Mouse (Mus musculus) stomach, embryonic 15.5 days (tissue): ENCODE measurements around the gene Jmjd8. TPM values are rescaled to one million over a fixed set of nuclear protein-coding genes. Genes with fewer than 3 reads are reported as not detected.

Experiments used
- ATAC-seq: fragments of 200-750 bp; cut with Nextera tagmentation; 2 replicates; pipeline ENCODE4 v1.8.0; 2017; ENCODE audit warnings: low read depth, moderate number of reproducible peaks, moderate TSS enrichment; ENCODE audit not compliant: insufficient read depth, low FRiP score
- H3K27ac ChIP-seq: fragments of 300-500 bp; sonication (generic); 2 replicates; pipeline ENCODE4 v1.5.1; 2015; ENCODE audit warnings: mild to moderate bottlenecking, inconsistent platforms
- H3K27me3 ChIP-seq: fragments of 300-500 bp; sonication (generic); replicated peaks from 2 replicates; pipeline ENCODE4 v1.6.1; 2015; ENCODE audit warnings: inconsistent platforms
- H3K36me3 ChIP-seq: fragments of 300-500 bp; sonication (generic); 2 replicates; pipeline ENCODE4 v1.6.1; 2015; ENCODE audit warnings: inconsistent platforms
- H3K4me1 ChIP-seq: fragments of 300-500 bp; sonication (generic); 2 replicates; pipeline ENCODE4 v1.6.1; 2015; ENCODE audit warnings: inconsistent platforms
- H3K4me2 ChIP-seq: fragments of 300-500 bp; sonication (generic); 2 replicates; pipeline ENCODE4 v1.6.1; 2015; ENCODE audit warnings: mild to moderate bottlenecking, inconsistent platforms
- H3K4me3 ChIP-seq: fragments of 300-500 bp; sonication (generic); replicated peaks from 2 replicates; pipeline ENCODE4 v1.5.1; 2015; ENCODE audit warnings: inconsistent platforms
- H3K9ac ChIP-seq: fragments of 300-500 bp; sonication (generic); 2 replicates; pipeline ENCODE4 v1.6.1; 2015; ENCODE audit warnings: inconsistent platforms
- H3K9me3 ChIP-seq: fragments of 300-500 bp; sonication (generic); 2 replicates; pipeline ENCODE4 v1.6.1; 2016; ENCODE audit warnings: inconsistent platforms
- WGBS: fragments of 180-500 bp; shearing (Covaris S2); methylation state at CpG from one replicate; pipeline ENCODE4 v1.1.7; 2015; 5-methylcytosine and 5-hydroxymethylcytosine counted together
- microRNA-seq: library from miRNA; unstranded; fragments of <30 nt; microRNA quantifications from one replicate; pipeline ENCODE4, GENCODE M21; 2016
- polyA plus RNA-seq: library from polyadenylated mRNA; unstranded; fragments of >200 nt; fragmentation: Nextera tagmentation; extraction: Ambion mirVana; gene quantifications from 2 replicates; pipeline ENCODE4 v1.2.1, GENCODE M21; 2015

Gene Jmjd8
- polyA plus RNA-seq, 1 experiment from 2014 or later, result 50.5 TPM

- 59% methylated on average over 10 of the region's 10 CpGs for WGBS
- Histone ChIP-seq H3K9me3 (no peaks in the 10 kb centered on the region), H3K4me1 (peaks cover 36% of the 10 kb centered on the region), H3K36me3 (no peaks in the 10 kb centered on the region; the same call in 1 of the 2 replicates), H3K9ac (no peak overlapping the region), H3K27me3 (no peaks in the 10 kb centered on the region), H3K27ac (no peak overlapping the region; the same call in 1 of the 2 replicates), H3K4me3 (peak overlapping the region; percentile 88), H3K4me2 (peak overlapping the region; percentile 82)
- ATAC-seq, result no peak
Measured at GRCm38 (mm10) chr17:25876347-25876915, 47.8 kb downstream of the Jmjd8 start.

GRCm38 (mm10) chr17:25877025-25877424 lies 48.4 kb downstream of the Jmjd8 start:
- no peak overlapping the region for H3K27ac ChIP-seq
- 90% methylated on average over 3 of the region's 3 CpGs for WGBS
- no peaks in the 10 kb centered on the region for H3K27me3 ChIP-seq
- H3K4me3 ChIP-seq, result no peak overlapping the region
- H3K36me3 ChIP-seq, result no peaks in the 10 kb centered on the region; the same call in 1 of the 2 replicates
- no peak overlapping the region for H3K4me2 ChIP-seq
- no peak overlapping the region for H3K9ac ChIP-seq
- no peak for ATAC-seq
- H3K4me1 ChIP-seq, result peaks cover 36% of the 10 kb centered on the region
- H3K9me3 ChIP-seq, result no peaks in the 10 kb centered on the region

- Histone ChIP-seq H3K4me3 (no peak overlapping the region), H3K36me3 (peaks cover 3% of the 10 kb centered on the region; the same call in 1 of the 2 replicates), H3K4me1 (peaks cover 36% of the 10 kb centered on the region), H3K9me3 (no peaks in the 10 kb centered on the region), H3K27me3 (no peaks in the 10 kb centered on the region), H3K27ac (no peak overlapping the region), H3K9ac (no peak overlapping the region), H3K4me2 (no peak overlapping the region)
- no peak for ATAC-seq
- WGBS, result 94% methylated on average over 32 of the region's 32 CpGs
Measured at GRCm38 (mm10) chr17:25877741-25878610, 49.3 kb downstream of the Jmjd8 start.

GRCm38 (mm10) chr17:25878611-25879180 lies 50.0 kb downstream of the Jmjd8 start:
- Histone ChIP-seq H3K36me3 (peaks cover 7% of the 10 kb centered on the region), H3K27ac (no peak overlapping the region), H3K4me3 (no peak overlapping the region), H3K4me1 (peaks cover 36% of the 10 kb centered on the region), H3K9ac (no peak overlapping the region), H3K9me3 (no peaks in the 10 kb centered on the region), H3K4me2 (no peak overlapping the region), H3K27me3 (no peaks in the 10 kb centered on the region)
- ATAC-seq, result no peak
- 92% methylated on average over 19 of the region's 19 CpGs for WGBS

- H3K27me3 ChIP-seq, result no peaks in the 10 kb centered on the region
- H3K4me2 ChIP-seq, result no peak overlapping the region
- no peak overlapping the region for H3K9ac ChIP-seq
- ATAC-seq, result no peak
- 53% methylated on average over 4 of the region's 4 CpGs for WGBS
- peaks cover 32% of the 10 kb centered on the region for H3K4me1 ChIP-seq
- H3K9me3 ChIP-seq, result no peaks in the 10 kb centered on the region
- peaks cover 13% of the 10 kb centered on the region for H3K36me3 ChIP-seq
- no peak overlapping the region for H3K27ac ChIP-seq
- H3K4me3 ChIP-seq, result no peak overlapping the region
Measured at GRCm38 (mm10) chr17:25879261-25879660, 50.6 kb downstream of the Jmjd8 start.

DNA sequence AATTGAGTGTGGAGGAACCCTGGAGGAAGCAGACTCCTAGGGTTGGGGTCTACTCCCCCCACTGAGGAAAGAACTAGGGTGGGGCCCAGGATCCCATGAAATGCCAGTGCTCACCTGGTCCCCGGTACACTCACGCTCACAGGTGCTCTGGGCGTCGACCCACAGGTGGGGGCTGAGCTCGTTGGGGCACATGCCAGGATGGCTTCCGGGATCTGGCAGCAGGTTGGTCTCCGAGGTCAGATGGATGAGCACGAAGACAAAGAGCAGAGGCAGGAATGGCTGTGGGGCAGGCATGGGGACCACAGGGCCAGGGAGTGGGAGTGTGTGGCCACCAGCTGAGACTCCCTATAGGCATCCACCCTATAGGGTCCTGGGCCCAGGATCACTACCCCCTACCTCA lies 51.1 kb downstream of the Jmjd8 start:
- WGBS, result 75% methylated on average over 8 of the region's 8 CpGs
- no peak overlapping the region for H3K4me3 ChIP-seq
- no peak overlapping the region for H3K27ac ChIP-seq
- no peak overlapping the region for H3K4me2 ChIP-seq
- H3K27me3 ChIP-seq, result no peaks in the 10 kb centered on the region
- H3K36me3 ChIP-seq, result peaks cover 17% of the 10 kb centered on the region
- no peaks in the 10 kb centered on the region for H3K9me3 ChIP-seq
- H3K4me1 ChIP-seq, result peaks cover 31% of the 10 kb centered on the region
- ATAC-seq, result no peak
- H3K9ac ChIP-seq, result no peak overlapping the region

DNA sequence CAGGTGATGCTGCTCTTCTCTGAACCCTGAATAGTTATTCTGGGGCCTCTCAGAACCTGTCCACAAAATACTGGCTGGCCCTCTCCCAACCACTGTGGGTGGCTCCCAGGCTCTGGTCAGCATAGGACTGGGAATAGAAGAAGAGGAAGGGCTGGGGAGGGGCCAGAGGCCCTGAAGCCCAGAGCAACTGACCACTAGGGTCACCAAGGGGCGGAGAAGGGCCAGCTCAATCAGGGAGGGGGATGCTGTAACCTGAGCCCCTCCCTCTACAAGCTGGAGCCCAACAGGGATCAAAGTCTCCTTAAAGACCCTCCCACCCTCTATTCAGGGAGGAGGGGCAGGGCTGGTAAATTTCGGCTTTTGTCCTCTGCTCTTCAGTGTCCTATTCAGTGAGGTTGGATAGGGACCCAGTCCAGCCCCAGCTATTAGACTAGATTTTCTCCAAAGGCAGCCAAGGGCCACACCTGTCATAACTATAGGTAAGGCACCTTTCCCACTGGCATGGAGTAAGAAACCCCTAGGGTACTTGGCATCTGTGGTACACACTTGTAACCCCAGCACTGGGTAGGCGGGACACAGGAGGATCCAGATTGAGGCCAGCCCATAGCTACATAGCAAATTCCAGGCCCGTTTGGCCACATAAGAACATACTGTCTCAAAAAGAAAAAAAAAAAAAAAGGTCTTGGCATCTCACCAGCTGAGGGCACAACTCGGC lies 51.7 kb downstream of the Jmjd8 start, which contains the start of gene Wfikkn1:
Gene Wfikkn1 (minus strand): TSS at position 663 of the 715 bp plus-strand sequence.
- ATAC-seq, result no peak
- WGBS, result 40% methylated on average over 5 of the region's 5 CpGs

GRCm38 (mm10) chr17:25880913-25881641 lies 52.4 kb downstream of the Jmjd8 start:
- peak; percentile 47 for ATAC-seq
- 19% methylated on average over 5 of the region's 5 CpGs for WGBS
- H3K36me3 ChIP-seq, result peaks cover 17% of the 10 kb centered on the region

More for the DNA sequence above, 51.7 kb downstream of the Jmjd8 start, which contains the start of gene Wfikkn1:
- Histone ChIP-seq H3K9ac (no peak within 1 kb of the TSS), H3K4me2 (no peak within 1 kb of the TSS), H3K36me3 (peaks cover 17% of the 10 kb centered on the region), H3K27me3 (no peaks in the 10 kb centered on the region), H3K4me1 (peaks cover 31% of the 10 kb centered on the region), H3K4me3 (no peak within 1 kb of the TSS), H3K27ac (no peak within 1 kb of the TSS), H3K9me3 (no peaks in the 10 kb centered on the region)

More at GRCm38 (mm10) chr17:25880913-25881641, 52.4 kb downstream of the Jmjd8 start:
- Histone ChIP-seq H3K4me3 (no peak overlapping the region), H3K27me3 (no peaks in the 10 kb centered on the region), H3K9me3 (no peaks in the 10 kb centered on the region), H3K4me1 (peaks cover 27% of the 10 kb centered on the region), H3K9ac (no peak overlapping the region), H3K27ac (no peak overlapping the region), H3K4me2 (no peak overlapping the region)

Small RNAs within 50 kb of the gene (microRNA-seq; reads per million reads assigned to microRNA genes)
- gene Mir3082 (not detected), gene Mir6966 (not detected)

Other genes with a start within 250 kb of the Jmjd8 start
- gene Lmf1, start 249.8 kb upstream of the Jmjd8 start, polyA plus RNA-seq, result 27.4 and 29.8 TPM in 2 replicates
- gene Gng13, start 111.7 kb upstream of the Jmjd8 start, polyA plus RNA-seq, result 1.5 and 2.1 TPM in 2 replicates
- gene Chtf18, start 101.4 kb upstream of the Jmjd8 start, polyA plus RNA-seq, result 23.4 and 26.1 TPM in 2 replicates
- 18.3 and 19.1 TPM in 2 replicates for gene Rpusd1, start 101.2 kb upstream of the Jmjd8 start, polyA plus RNA-seq
- gene Mslnl, start 92.8 kb upstream of the Jmjd8 start, polyA plus RNA-seq, result 0.06 TPM in 1 of 2 replicates, not detected in the other
- gene Msln, start 74.5 kb upstream of the Jmjd8 start, polyA plus RNA-seq, result 38.3 and 43.6 TPM in 2 replicates
- 26.9 and 28.5 TPM in 2 replicates for gene Narfl, start 55.1 kb upstream of the Jmjd8 start, polyA plus RNA-seq
- gene Haghl, start 43.2 kb upstream of the Jmjd8 start, polyA plus RNA-seq, result 47.3 and 53.4 TPM in 2 replicates
- gene Ccdc78, start 42.3 kb upstream of the Jmjd8 start, polyA plus RNA-seq, result 0.24 and 0.26 TPM in 2 replicates
- gene Fam173a, start 36.0 kb upstream of the Jmjd8 start, polyA plus RNA-seq, result 99.3 and 110 TPM in 2 replicates
- not detected in 2 replicates for gene AC134908.4, start 33.2 kb upstream of the Jmjd8 start, polyA plus RNA-seq
- 46.6 and 48.3 TPM in 2 replicates for gene Metrn, start 31.7 kb upstream of the Jmjd8 start, polyA plus RNA-seq
- gene Fbxl16, start 19.8 kb upstream of the Jmjd8 start, polyA plus RNA-seq, result 4.1 and 4.6 TPM in 2 replicates
- gene Wdr24, start 5.2 kb upstream of the Jmjd8 start, polyA plus RNA-seq, result 24.3 and 25.5 TPM in 2 replicates
- 312 and 319 TPM in 2 replicates for gene Stub1, start 4.5 kb downstream of the Jmjd8 start, polyA plus RNA-seq
- 1.6 and 2.4 TPM in 2 replicates for gene Rhbdl1, start 8.4 kb downstream of the Jmjd8 start, polyA plus RNA-seq
- 1.6 and 2.7 TPM in 2 replicates for gene Gm20683, start 12.9 kb downstream of the Jmjd8 start, polyA plus RNA-seq
- gene Rhot2, start 16.0 kb downstream of the Jmjd8 start, polyA plus RNA-seq, result 23.1 and 23.6 TPM in 2 replicates
- 21.0 and 22.9 TPM in 2 replicates for gene Wdr90, start 32.6 kb downstream of the Jmjd8 start, polyA plus RNA-seq
- gene Mcrip2, start 39.9 kb downstream of the Jmjd8 start, polyA plus RNA-seq, result 52.2 and 54.2 TPM in 2 replicates
- 67.4 and 68.3 TPM in 2 replicates for gene Mettl26, start 46.2 kb downstream of the Jmjd8 start, polyA plus RNA-seq
- 0.39 and 0.55 TPM in 2 replicates for gene Wfikkn1, start 52.0 kb downstream of the Jmjd8 start, polyA plus RNA-seq
- gene Rab40c, start 90.9 kb downstream of the Jmjd8 start, polyA plus RNA-seq, result 27.1 and 27.3 TPM in 2 replicates
- 60.7 and 60.8 TPM in 2 replicates for gene Pigq, start 116.1 kb downstream of the Jmjd8 start, polyA plus RNA-seq
- gene Nhlrc4, start 116.1 kb downstream of the Jmjd8 start, polyA plus RNA-seq, result 0.30 TPM in 1 of 2 replicates, not detected in the other
- gene A930017K11Rik, start 123.7 kb downstream of the Jmjd8 start, polyA plus RNA-seq, result 0.24 and 0.52 TPM in 2 replicates
- gene Capn15, start 156.9 kb downstream of the Jmjd8 start, polyA plus RNA-seq, result 20.4 and 22.8 TPM in 2 replicates
- gene Rab11fip3, start 240.7 kb downstream of the Jmjd8 start, polyA plus RNA-seq, result 11.9 and 13.3 TPM in 2 replicates